Mouse (Mus musculus): ENCODE measurements around the gene Sprtn.
A peak's percentile ranks its signal among the peaks of the same experiment; 100 is the strongest.

DNA sequence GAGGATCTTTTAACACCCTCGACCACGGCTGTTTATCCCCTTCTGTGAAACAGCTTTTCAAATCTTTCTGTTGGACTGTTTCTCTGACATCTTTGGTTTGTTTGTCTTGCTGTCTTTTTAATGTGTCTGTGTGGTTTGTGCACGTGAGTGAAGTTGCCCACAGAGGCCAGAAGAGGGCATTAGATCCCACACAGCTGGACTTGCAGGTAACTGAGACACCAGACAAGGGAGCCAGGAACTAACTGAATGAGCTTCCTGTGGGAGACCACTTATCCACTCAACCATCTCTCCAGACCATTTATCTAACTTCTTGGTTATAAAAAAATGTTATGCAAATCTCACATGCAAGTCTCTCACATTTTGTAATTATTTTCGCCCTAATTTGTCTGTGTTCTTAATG is 33.0 kb downstream of the Sprtn start:
- TF ChIP-seq CTCF (IDR thresholded peaks at IDR 0.05 in 2 of 3, conservative IDR thresholded peaks at IDR 0.05 in 1 of 3; ENCODE audit: control insufficient read depth in 1 of 3, insufficient read depth in 1 of 3, low read depth in 2 of 3, low read length in 3 of 3, poor library complexity in 1 of 3, severe bottlenecking in 1 of 3) (peak; percentile 37 to 39 (median 39)), POLR2A (IDR thresholded peaks at IDR 0.05; ENCODE audit: control insufficient read depth in 1 of 2, insufficient read depth in 1 of 2, low read depth in 1 of 2, low read length in 2 of 2, poor library complexity in 1 of 2) (no peak), USF1 (IDR thresholded peaks at IDR 0.05; ENCODE audit: low read depth, low read length) (no peak), ZNF384 (IDR thresholded peaks at IDR 0.05; ENCODE audit: low read depth, low read length) (no peak), SMC3 (IDR thresholded peaks at IDR 0.05; ENCODE audit: low read depth, low read length) (no peak), TCF12 (IDR thresholded peaks at IDR 0.05; ENCODE audit: low read depth, low read length) (no peak)

All from MEL (cell line).